Mouse (Mus musculus): ENCODE results near the gene Mfsd6l. TPM values are rescaled to one million over a fixed set of nuclear protein-coding genes. Genes with fewer than 3 reads are reported as not detected.

Mfsd6l gene
- polyA plus RNA-seq, 1 experiment, result 20.4 TPM

GRCm38 (mm10) chr11:68601486-68601991 is 45.6 kb downstream of the Mfsd6l start:
- Histone ChIP-seq H3K36me3 (ENCODE audit: control insufficient read depth, insufficient read depth, low read length) (no peaks in the 10 kb centered on the region), H3K4me3 (ENCODE audit: low read depth, low read length) (no peak overlapping the region), H3K4me1 (ENCODE audit: control insufficient read depth, insufficient read depth, insufficient read length, low read length) (peaks cover 6% of the 10 kb centered on the region), H3K27me3 (ENCODE audit: control insufficient read depth, insufficient read depth, low read length) (no peaks in the 10 kb centered on the region), H3K27ac (ENCODE audit: insufficient read depth, low read depth, low read length) (no peak overlapping the region)
- 72% methylated on average over 9 of the region's 9 CpGs for WGBS
- TF ChIP-seq CTCF (IDR thresholded peaks at IDR 0.05; ENCODE audit: extremely low read depth, insufficient read length, insufficient replicate concordance, low read depth, low read length) (no peak), POLR2A (IDR thresholded peaks at IDR 0.05; ENCODE audit: low read depth, low read length) (no peak)

GRCm38 (mm10) chr11:68602200-68602931 is 46.4 kb downstream of the Mfsd6l start:
- Histone ChIP-seq H3K4me1 (ENCODE audit: control insufficient read depth, insufficient read depth, insufficient read length, low read length) (peaks cover 6% of the 10 kb centered on the region), H3K27me3 (ENCODE audit: control insufficient read depth, insufficient read depth, low read length) (no peaks in the 10 kb centered on the region), H3K36me3 (ENCODE audit: control insufficient read depth, insufficient read depth, low read length) (no peaks in the 10 kb centered on the region), H3K4me3 (ENCODE audit: low read depth, low read length) (no peak overlapping the region), H3K27ac (ENCODE audit: insufficient read depth, low read depth, low read length) (no peak overlapping the region)
- 18% methylated on average over 8 of the region's 8 CpGs for WGBS
- TF ChIP-seq CTCF (IDR thresholded peaks at IDR 0.05; ENCODE audit: extremely low read depth, insufficient read length, insufficient replicate concordance, low read depth, low read length) (no peak), POLR2A (IDR thresholded peaks at IDR 0.05; ENCODE audit: low read depth, low read length) (no peak)

GRCm38 (mm10) chr11:68607046-68607445 is 51.1 kb downstream of the Mfsd6l start:
- Histone ChIP-seq H3K4me3 (ENCODE audit: low read depth, low read length) (no peak overlapping the region), H3K27ac (ENCODE audit: insufficient read depth, low read depth, low read length) (no peak overlapping the region), H3K36me3 (ENCODE audit: control insufficient read depth, insufficient read depth, low read length) (no peaks in the 10 kb centered on the region), H3K4me1 (ENCODE audit: control insufficient read depth, insufficient read depth, insufficient read length, low read length) (peaks cover 6% of the 10 kb centered on the region), H3K27me3 (ENCODE audit: control insufficient read depth, insufficient read depth, low read length) (no peaks in the 10 kb centered on the region)
- no peak for TF ChIP-seq POLR2A (IDR thresholded peaks at IDR 0.05; ENCODE audit: low read depth, low read length)
- TF ChIP-seq CTCF (IDR thresholded peaks at IDR 0.05; ENCODE audit: extremely low read depth, insufficient read length, insufficient replicate concordance, low read depth, low read length), result no peak
- WGBS, result 72% methylated on average over 2 of the region's 2 CpGs

Other genes starting within 250 kb of the Mfsd6l start
- gene Ntn1, start 155.4 kb upstream of the Mfsd6l start, polyA plus RNA-seq (2012; rRNA removed), result 22.7 and 23.7 TPM in 2 replicates
- 4.3 and 8.9 TPM in 2 replicates for gene Pik3r5, start 124.1 kb upstream of the Mfsd6l start, polyA plus RNA-seq (2012; rRNA removed)
- 1.6 and 2.1 TPM in 2 replicates for gene Pik3r6, start 53.2 kb upstream of the Mfsd6l start, polyA plus RNA-seq (2012; rRNA removed)
- 0.20 and 1.6 TPM in 2 replicates for gene Ccdc42, start 30.8 kb downstream of the Mfsd6l start, polyA plus RNA-seq (2012; rRNA removed)
- gene Myh10, start 135.4 kb downstream of the Mfsd6l start, polyA plus RNA-seq (2012; rRNA removed), result 3.9 and 6.8 TPM in 2 replicates